Mouse (Mus musculus) gastrocnemius, postnatal 10 days (tissue): Measurements from ENCODE around the gene Ttc4. TPM values are rescaled to one million over a fixed set of nuclear protein-coding genes. Genes with fewer than 3 reads are reported as not detected.

Source experiments
- DNase-seq: peaks from one replicate; pipeline ENCODE4 v3.0.0; 2021; ENCODE audit warnings: mixed read lengths
- long read RNA-seq, 2 experiments: library from polyadenylated mRNA; stranded (forward); transcript quantifications; one replicate each; pipeline ENCODE4 v2.0.0; 2021
- total RNA-seq, 2 experiments: library from RNA; stranded (reverse); gene quantifications; 2 replicates each; pipeline ENCODE4 v1.2.3; 2021

Ttc4 gene
- 10 to 100 TPM; 22.1 to 26.7 TPM for total RNA-seq
- long read RNA-seq, experiment 1, transcript Ttc4-201 (10 exons, 2,121 nt), result major isoform, 49 of 58 reads
- long read RNA-seq, experiment 1, partial matches to known transcripts, result 2 of 58 reads
- long read RNA-seq, experiment 1, other reads (novel, unspliced or antisense), result 7 of 58 reads
- long read RNA-seq, experiment 2, transcript Ttc4-201 (10 exons, 2,121 nt), result major isoform, 48 of 52 reads
- long read RNA-seq, experiment 2, partial matches to known transcripts, result 0 of 52 reads
- long read RNA-seq, experiment 2, other reads (novel, unspliced or antisense), result 4 of 52 reads

GRCm38 (mm10) chr4:106678442-106679118, at the start of gene Ttc4:
Gene Ttc4, minus strand, starts transcription at chr4:106678944.
- DNase-seq, result peak; percentile 94

DNA sequence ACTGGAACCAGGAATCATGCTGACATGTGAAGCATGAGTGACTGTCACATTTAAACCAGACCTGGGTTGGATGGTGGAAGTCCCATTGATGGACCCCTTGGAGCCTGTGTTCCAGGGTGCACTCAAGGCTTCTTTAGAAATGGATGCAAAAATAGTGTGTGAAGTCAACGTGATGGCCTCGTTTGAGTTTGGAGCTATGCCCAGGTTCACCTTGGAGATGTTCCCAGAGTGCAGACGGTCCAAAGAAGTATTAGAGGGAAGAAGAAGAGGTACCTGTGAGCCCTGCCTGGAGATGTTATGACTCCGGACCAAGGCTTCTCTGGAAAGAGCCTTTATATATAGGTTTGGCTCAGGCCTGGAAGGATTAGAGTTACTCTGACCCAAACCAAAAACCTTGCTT, 41.9 kb upstream of the Ttc4 start:
- no peak for DNase-seq

DNA sequence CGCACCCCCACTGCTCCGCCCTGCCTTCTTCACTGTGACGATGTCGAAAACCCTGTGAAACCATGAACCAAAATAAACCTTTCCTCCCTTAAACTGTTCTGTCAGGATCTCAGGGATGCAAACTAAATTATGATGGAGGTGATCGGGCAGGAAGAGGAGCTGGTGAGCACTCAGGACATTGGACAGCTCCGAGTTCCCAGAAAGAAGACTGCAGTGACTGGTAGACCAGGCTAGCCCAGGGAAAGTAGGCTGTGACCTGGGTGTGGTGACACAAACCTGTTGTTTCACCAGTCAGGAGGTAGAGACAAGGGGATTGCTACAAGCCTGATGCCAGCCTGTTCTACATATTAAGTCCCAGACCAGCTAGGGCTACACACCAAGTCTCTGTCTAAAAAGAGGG, 34.9 kb upstream of the Ttc4 start:
- DNase-seq, result no peak

GRCm38 (mm10) chr4:106708408-106708807, 29.7 kb upstream of the Ttc4 start:
- peak; percentile 92 for DNase-seq

- no peak for DNase-seq
These were observed 29.2 kb upstream of the Ttc4 start for GRCm38 (mm10) chr4:106707957-106708356.

DNA sequence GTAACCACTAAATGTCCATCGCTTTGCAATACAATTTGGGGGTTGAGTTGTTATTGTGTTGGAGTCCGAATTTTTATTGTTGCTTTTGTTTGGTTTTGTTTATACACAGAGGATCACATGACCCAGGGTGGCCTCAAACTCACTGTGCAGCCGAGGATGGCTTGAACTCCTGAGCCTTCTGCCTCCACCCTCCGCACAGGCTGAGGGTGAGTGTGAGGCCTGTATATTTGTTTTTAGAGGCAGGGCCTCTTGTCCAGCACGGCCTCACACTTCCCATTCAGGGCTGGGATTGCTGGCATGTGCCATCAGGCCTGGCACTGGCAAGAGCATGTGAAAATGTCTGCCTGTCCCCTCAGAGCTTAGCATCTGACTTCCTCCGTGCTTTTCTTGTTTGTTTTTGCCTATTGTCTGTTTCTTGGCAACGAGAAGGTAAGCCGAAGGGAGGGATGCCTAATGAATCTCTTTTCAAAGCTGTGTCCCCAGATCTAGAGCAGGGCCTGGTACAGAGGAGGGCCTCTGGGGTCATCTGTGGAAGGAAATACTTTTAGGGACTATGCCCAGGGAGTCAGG, 26.4 kb upstream of the Ttc4 start:
- DNase-seq, result no peak

DNA sequence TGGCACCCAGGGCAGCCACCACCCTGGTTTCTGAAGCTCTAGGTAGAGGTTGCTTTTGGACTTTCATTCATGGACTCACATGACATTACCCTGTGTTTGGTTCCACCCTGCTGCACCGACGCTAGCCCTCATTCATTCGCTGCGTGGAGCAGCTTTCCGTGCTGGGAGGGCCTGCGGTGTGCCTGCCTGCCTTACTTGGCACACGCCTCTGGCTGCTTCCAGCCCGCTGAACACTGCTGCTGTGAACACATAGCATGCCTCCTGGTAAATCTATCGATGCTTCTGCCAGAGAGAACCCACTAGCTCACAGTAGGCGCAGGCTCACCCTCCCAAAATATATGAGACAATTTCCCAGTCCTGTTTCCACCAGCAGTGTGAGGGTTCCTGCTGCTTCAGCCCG, 25.7 kb upstream of the Ttc4 start:
- no peak for DNase-seq

- no peak for DNase-seq
These were observed 25.2 kb upstream of the Ttc4 start for GRCm38 (mm10) chr4:106703956-106704355.

DNA sequence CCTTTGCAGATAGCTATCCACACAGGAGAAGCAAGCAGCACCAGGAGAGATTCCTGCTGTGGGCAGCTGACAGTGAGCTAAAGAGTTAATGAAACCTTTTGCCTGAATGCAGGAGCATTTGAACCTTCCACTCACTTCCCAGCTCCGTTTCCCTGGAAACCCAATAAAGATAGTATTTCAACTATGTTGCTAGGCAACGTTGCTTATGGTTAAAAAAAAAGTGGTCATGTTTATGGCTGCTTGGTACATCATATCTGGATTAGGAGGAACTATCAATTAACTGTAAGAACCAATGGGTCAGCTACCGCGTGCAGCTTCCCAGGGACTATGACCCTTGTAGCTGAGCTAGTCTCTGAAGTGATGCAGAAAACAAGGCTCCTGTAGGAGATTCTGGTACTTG, 22.1 kb upstream of the Ttc4 start:
- DNase-seq, result no peak

- peak; percentile 29 for DNase-seq
These were observed 21.2 kb upstream of the Ttc4 start for GRCm38 (mm10) chr4:106699989-106700388.

DNA sequence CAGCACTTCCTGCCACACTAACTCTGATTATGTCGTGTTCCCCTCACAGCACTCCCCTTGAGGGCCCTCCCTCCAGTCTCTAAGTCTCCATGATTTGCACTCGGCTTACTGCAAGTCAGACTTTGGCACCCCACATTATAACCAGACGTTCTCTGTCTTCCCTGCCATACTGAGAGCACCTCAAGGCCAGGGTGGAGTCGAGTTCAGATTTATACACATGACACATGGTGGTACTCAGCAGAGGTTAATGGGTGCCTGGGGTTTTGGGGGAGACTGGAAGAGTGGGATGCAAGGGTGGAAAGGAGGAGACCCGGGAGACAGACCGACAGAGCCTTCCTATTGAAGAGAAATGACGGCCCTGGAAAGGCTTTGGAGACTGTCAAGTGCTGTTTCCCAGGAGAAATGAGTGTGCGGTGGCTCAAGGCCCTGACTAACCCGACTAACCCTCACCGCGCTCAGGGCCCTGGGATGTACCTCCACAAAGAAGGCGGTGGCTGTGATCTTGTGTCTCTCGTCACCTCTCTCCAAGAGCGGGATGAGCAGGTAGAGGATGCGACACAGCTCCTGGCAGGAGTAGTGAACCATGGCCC, 15.2 kb upstream of the Ttc4 start:
- no peak for DNase-seq

- no peak for DNase-seq
These were observed 10.0 kb upstream of the Ttc4 start for GRCm38 (mm10) chr4:106688636-106689296.

DNA sequence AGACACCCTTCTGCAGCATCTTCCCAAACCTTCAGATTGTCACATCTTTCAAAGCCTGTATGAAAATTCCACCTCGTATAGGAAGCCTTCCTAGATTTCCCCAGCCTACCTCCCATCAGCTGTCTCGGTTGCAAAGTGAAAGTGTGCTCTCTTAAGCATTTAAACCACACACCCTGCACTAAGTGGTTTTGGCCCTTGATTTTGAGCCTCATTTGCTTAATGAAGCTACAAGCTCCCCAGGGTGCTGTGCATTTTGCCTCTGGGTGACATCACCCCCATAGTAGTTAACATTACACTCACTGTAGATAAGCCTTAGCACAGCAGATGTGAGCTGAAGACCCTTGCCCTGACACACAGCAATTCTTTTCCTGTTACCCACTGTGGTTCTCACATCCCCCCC, 2.2 kb upstream of the Ttc4 start:
- no peak for DNase-seq

- no peak for DNase-seq
These were observed 408 bp upstream of the Ttc4 start for GRCm38 (mm10) chr4:106679152-106679551.

- no peak for DNase-seq
These were observed 2.0 kb downstream of the Ttc4 start for GRCm38 (mm10) chr4:106676749-106677148.

DNA sequence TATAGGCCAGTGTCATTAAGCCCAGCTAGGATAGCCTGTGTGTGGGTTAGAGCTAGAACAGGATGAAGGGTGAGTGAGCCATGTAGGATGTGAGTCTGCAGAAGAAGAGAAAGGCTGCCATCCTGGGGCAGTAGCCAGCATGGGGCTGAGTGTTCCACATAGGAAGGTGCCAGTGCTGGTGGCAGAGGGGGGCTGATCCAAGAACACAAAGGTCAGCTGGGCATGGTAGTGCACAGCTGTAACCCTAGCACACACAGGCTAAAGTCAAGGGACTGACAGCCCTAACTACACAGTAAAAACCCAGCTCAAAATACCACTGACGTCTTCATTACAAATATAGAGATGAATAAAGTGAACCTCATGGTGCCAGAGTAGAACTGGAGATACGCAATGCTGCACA, 12.2 kb downstream of the Ttc4 start:
- DNase-seq, result peak; percentile 30

GRCm38 (mm10) chr4:106665673-106666072, 13.1 kb downstream of the Ttc4 start:
- no peak for DNase-seq

- no peak for DNase-seq
These were observed 13.5 kb downstream of the Ttc4 start for GRCm38 (mm10) chr4:106665269-106665668.

GRCm38 (mm10) chr4:106664697-106665096, 14.0 kb downstream of the Ttc4 start:
- no peak for DNase-seq

- no peak for DNase-seq
These were observed 14.7 kb downstream of the Ttc4 start for GRCm38 (mm10) chr4:106663956-106664470.

- DNase-seq, result no peak
These were observed 23.1 kb downstream of the Ttc4 start for GRCm38 (mm10) chr4:106655681-106656080.

- no peak for DNase-seq
These were observed 25.7 kb downstream of the Ttc4 start for GRCm38 (mm10) chr4:106653051-106653450.

DNA sequence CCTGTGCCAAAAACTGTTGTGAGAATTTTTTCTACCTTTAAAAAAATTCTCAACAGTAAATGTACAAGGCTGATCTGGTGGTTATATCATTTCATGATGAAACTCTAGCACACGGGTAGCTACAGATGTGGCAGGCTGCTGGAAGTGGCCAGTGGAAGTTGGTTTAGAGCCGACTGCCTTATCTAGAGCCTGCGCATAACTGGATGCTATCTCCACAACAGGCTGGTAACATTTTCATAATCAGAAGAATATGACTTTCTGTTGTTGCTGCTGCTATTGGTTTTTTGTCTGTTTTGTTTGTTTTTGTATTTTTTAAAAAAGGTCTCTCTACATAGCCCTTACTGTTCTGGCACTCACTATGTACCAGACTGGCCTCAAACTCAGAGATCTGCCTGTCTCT, 26.2 kb downstream of the Ttc4 start:
- no peak for DNase-seq
